Mouse (Mus musculus) retina, embryonic 14.5 days (tissue): ENCODE measurements around the gene Ube2g2.
"Not testable (repeated sequence)": the region's sequence is repeated elsewhere in the genome, so short reads cannot be mapped to it uniquely, and the experiment has no call there.

Source experiments
- DNase-seq: peaks from one replicate; pipeline ENCODE4 v3.0.0-alpha.2; 2015; ENCODE audit warnings: low spot score

The Ube2g2 gene

GRCm38 (mm10) chr10:77645571-77645970 is 23.5 kb downstream of the Ube2g2 start:
- DNase-seq, result no peak

GRCm38 (mm10) chr10:77647461-77647860 is 25.4 kb downstream of the Ube2g2 start:
- no peak for DNase-seq

- DNase-seq, result no peak
Observed at GRCm38 (mm10) chr10:77647901-77648300, 25.8 kb downstream of the Ube2g2 start.

GRCm38 (mm10) chr10:77652046-77652445 is 30.0 kb downstream of the Ube2g2 start:
- DNase-seq, result no peak

- no peak for DNase-seq
Observed at GRCm38 (mm10) chr10:77658286-77658994, 36.4 kb downstream of the Ube2g2 start.

- DNase-seq, result no peak
Observed at GRCm38 (mm10) chr10:77663949-77664665, 42.0 kb downstream of the Ube2g2 start.

- DNase-seq, result no peak
Observed at GRCm38 (mm10) chr10:77666342-77666741, 44.3 kb downstream of the Ube2g2 start.

- DNase-seq, result no peak
Observed at GRCm38 (mm10) chr10:77667402-77667801, 45.3 kb downstream of the Ube2g2 start.

- no peak for DNase-seq
Observed at GRCm38 (mm10) chr10:77670710-77671109, 48.6 kb downstream of the Ube2g2 start.

GRCm38 (mm10) chr10:77671519-77671918 is 49.4 kb downstream of the Ube2g2 start:
- DNase-seq, result no peak

GRCm38 (mm10) chr10:77673765-77674164 is 51.7 kb downstream of the Ube2g2 start:
- DNase-seq, result no peak

- peak; percentile 57 for DNase-seq
Observed at GRCm38 (mm10) chr10:77677562-77677961, 55.5 kb downstream of the Ube2g2 start.

GRCm38 (mm10) chr10:77682994-77683393 is 60.9 kb downstream of the Ube2g2 start:
- DNase-seq, result no peak

GRCm38 (mm10) chr10:77684181-77684580 is 62.1 kb downstream of the Ube2g2 start:
- no peak for DNase-seq

- DNase-seq, result no peak
Observed at GRCm38 (mm10) chr10:77685895-77686664, 64.0 kb downstream of the Ube2g2 start, which contains the start of gene Tspear. TSS of gene Tspear (plus strand) at chr10:77686569.

- no peak for DNase-seq
Observed at GRCm38 (mm10) chr10:77687021-77687420, 64.9 kb downstream of the Ube2g2 start.

GRCm38 (mm10) chr10:77690356-77690807 is 68.3 kb downstream of the Ube2g2 start, which contains the start of gene Gm19402:
TSS of gene Gm19402 (minus strand) at chr10:77690757.
- not testable (repeated sequence) for DNase-seq
